Mouse (Mus musculus) liver, embryonic 16.5 days (tissue): ENCODE data around the gene Lrrfip1. TPM values are rescaled to one million over a fixed set of nuclear protein-coding genes. Genes with fewer than 3 reads are reported as not detected.

Experiments used
- ATAC-seq: fragments of 200-750 bp; cut with Nextera tagmentation; 2 replicates; pipeline ENCODE4 v1.8.0; 2017; ENCODE audit warnings: low read depth, mild to moderate bottlenecking, moderate number of reproducible peaks, moderate library complexity
- H3K27ac ChIP-seq: fragments of 300-500 bp; sonication (generic); 2 replicates; pipeline ENCODE4 v1.5.1; 2014; ENCODE audit warnings: mild to moderate bottlenecking, low read length
- H3K27me3 ChIP-seq: fragments of 300-500 bp; sonication (generic); 2 replicates; pipeline ENCODE4 v1.6.1; 2014; ENCODE audit warnings: low read depth, low read length, mixed read lengths; ENCODE audit not compliant: control insufficient read depth, insufficient read depth
- H3K36me3 ChIP-seq: fragments of 300-500 bp; sonication (generic); 2 replicates; pipeline ENCODE4 v1.6.1; 2014; ENCODE audit warnings: mild to moderate bottlenecking; ENCODE audit not compliant: control insufficient read depth, insufficient read depth
- H3K4me1 ChIP-seq: fragments of 300-500 bp; sonication (generic); 2 replicates; pipeline ENCODE4 v1.6.1; 2014; ENCODE audit warnings: low read depth, low read length, mixed read lengths; ENCODE audit not compliant: control insufficient read depth
- H3K4me2 ChIP-seq: fragments of 300-500 bp; sonication (generic); 2 replicates; pipeline ENCODE4 v1.6.1; 2014; ENCODE audit warnings: low read depth, low read length, mixed read lengths
- H3K4me3 ChIP-seq: fragments of 300-500 bp; sonication (generic); 2 replicates; pipeline ENCODE4 v1.5.1; 2014; ENCODE audit warnings: low read depth, mild to moderate bottlenecking, low read length
- H3K9ac ChIP-seq: fragments of 300-500 bp; sonication (generic); 2 replicates; pipeline ENCODE4 v1.6.1; 2014; ENCODE audit warnings: low read depth, low read length
- H3K9me3 ChIP-seq: fragments of 300-500 bp; sonication (generic); replicated peaks from 2 replicates; pipeline ENCODE4 v1.6.1; 2016; ENCODE audit warnings: low read length; ENCODE audit not compliant: control insufficient read depth
- WGBS: fragments of 180-500 bp; shearing (Covaris S2); extraction: QIAGEN DNeasy Blood & Tissue Kit; methylation state at CpG from one replicate; pipeline ENCODE4 v1.1.7; 2014; ENCODE audit not compliant: insufficient replicate concordance; 5-methylcytosine and 5-hydroxymethylcytosine counted together
- polyA plus RNA-seq: library from polyadenylated mRNA; unstranded; fragments of >200 nt; fragmentation: Nextera tagmentation; extraction: Ambion mirVana; gene quantifications from 2 replicates; pipeline ENCODE4 v1.2.1, GENCODE M21; 2015

Lrrfip1 gene
- polyA plus RNA-seq, 1 experiment from 2014 or later, result 20.5 TPM

DNA sequence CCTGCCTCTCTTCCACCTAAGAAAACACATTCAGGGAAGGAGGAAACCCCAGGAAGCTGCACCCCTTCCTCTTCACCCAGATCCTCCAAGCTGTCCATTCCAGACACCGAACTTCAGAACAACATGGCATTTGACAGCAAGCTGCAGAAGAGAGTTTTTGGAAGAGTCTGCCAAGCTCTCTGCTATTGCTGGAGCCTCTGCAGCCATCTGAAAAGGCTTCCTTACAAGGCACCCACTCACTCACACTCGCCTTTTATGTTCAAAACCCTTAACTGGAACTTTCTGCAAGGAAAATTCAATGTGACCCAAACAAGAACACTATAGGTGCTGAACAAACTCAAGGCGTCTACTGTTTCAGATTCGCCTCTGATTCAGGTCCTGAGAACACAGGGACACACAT, 29.9 kb upstream of the Lrrfip1 start:
- H3K9me3 ChIP-seq, result no peaks in the 10 kb centered on the region
- H3K9ac ChIP-seq, result no peak overlapping the region
- H3K4me1 ChIP-seq, result no peaks in the 10 kb centered on the region; the same call in 1 of the 2 replicates
- H3K4me2 ChIP-seq, result peak overlapping the region; percentile 41
- H3K27ac ChIP-seq, result no peak overlapping the region
- no peak for ATAC-seq
- H3K27me3 ChIP-seq, result no peaks in the 10 kb centered on the region
- H3K36me3 ChIP-seq, result no peaks in the 10 kb centered on the region
- H3K4me3 ChIP-seq, result peak overlapping the region; percentile 48
- WGBS, result 40% methylated on average over 4 of the region's 4 CpGs

DNA sequence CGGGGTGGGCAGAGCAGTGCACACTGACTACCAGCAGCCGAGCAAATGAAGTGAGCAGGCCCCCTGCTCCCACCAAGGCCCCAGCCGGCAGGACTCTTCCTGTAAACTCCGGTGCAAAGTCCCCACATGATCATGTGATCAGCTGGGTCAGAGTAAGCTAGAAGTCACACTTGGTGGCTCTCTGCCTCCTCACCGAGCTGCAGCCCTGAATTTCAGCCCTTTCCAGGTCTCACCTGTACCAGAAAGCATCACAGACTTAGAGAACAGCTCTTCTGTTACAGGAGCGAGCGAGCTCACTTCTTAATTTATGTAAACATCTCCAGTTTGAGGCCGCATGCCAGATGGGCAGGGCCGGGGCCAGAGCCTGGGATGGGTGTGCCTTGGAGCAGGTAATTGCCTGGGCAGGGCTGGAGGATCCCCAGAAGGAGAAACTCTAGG, 29.2 kb upstream of the Lrrfip1 start, which contains the start of gene Rab17:
Gene Rab17 (minus strand): TSS at position 315 of the 438 bp plus-strand sequence.
- ATAC-seq, result peak; percentile 71
- Histone ChIP-seq H3K4me3 (peak within 1 kb of the TSS; percentile 48), H3K36me3 (no peaks in the 10 kb centered on the region), H3K9ac (peak within 1 kb of the TSS; percentile 41; the same call in 1 of the 2 replicates), H3K4me1 (no peaks in the 10 kb centered on the region; the same call in 1 of the 2 replicates), H3K27ac (no peak within 1 kb of the TSS), H3K4me2 (peak within 1 kb of the TSS; percentile 41), H3K9me3 (no peaks in the 10 kb centered on the region), H3K27me3 (no peaks in the 10 kb centered on the region)
- WGBS, result 26% methylated on average over 9 of the region's 9 CpGs

DNA sequence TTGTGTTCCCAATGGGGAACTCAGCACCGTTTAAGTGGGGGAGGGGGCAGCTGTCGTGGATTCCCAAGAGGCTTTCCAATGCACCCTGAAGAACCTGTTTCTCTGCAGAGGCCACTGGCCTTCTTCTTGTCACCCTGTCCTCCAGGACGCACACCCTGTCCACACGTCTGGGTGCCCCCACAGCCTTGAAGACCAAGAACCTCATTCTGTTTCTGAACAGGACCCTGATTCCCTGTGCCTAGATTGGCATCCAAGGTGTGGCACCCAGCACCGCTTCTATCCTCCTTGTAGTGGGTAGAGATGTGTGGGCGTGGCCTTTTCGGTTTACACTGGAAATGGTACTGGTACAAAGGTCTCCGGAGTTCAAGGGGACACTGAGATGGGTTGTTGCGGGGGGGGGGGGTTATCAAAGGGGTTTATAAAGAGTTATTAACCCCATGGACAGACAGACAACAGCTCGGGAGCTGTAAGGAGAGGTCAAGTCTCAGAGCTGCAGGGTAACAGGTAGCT, 28.6 kb upstream of the Lrrfip1 start:
- Histone ChIP-seq H3K27me3 (no peaks in the 10 kb centered on the region), H3K4me3 (no peak overlapping the region), H3K36me3 (no peaks in the 10 kb centered on the region), H3K27ac (no peak overlapping the region), H3K9me3 (no peaks in the 10 kb centered on the region), H3K9ac (no peak overlapping the region), H3K4me2 (peak overlapping the region; percentile 41; the same call in 1 of the 2 replicates), H3K4me1 (no peaks in the 10 kb centered on the region; the same call in 1 of the 2 replicates)
- ATAC-seq, result no peak
- WGBS, result 52% methylated on average over 10 of the region's 10 CpGs

DNA sequence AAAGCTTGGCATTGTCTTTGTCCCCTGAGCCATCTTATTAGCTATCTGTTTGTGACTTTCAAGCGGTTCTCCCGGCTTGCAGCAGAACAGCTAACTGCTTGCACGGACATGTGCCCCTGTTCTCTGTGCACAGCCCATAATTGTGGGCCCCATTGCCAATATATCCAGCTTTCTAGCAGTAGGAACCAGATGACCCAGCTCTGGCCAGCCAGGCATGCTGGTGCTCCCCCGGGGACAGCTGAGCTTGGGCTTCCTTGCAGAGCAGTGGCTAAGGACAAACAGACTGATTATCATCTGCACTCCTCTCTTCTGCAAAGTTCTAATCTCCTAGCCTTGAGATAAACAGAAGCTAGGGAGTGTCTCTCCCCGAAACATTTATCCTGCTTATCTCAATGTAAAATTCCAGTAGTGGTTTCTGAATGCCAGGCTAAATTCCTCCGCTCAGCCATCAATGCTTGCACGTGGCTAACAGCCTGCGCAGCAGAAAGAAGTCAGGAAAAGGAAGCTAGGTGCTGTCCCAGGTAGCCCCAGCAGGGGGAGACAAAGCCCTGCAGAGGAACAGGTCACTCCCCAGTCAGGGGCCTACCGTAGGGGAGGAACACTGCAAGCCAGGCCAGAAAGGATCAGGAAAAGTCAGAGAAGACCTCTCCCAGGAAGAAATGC, 25.5 kb upstream of the Lrrfip1 start:
- no peaks in the 10 kb centered on the region for H3K27me3 ChIP-seq
- no peaks in the 10 kb centered on the region; the same call in 1 of the 2 replicates for H3K4me1 ChIP-seq
- 23% methylated on average over 9 of the region's 9 CpGs for WGBS
- ATAC-seq, result no peak
- no peak overlapping the region for H3K4me2 ChIP-seq
- H3K9me3 ChIP-seq, result no peaks in the 10 kb centered on the region
- no peak overlapping the region for H3K9ac ChIP-seq
- H3K36me3 ChIP-seq, result no peaks in the 10 kb centered on the region
- H3K4me3 ChIP-seq, result no peak overlapping the region
- no peak overlapping the region for H3K27ac ChIP-seq

DNA sequence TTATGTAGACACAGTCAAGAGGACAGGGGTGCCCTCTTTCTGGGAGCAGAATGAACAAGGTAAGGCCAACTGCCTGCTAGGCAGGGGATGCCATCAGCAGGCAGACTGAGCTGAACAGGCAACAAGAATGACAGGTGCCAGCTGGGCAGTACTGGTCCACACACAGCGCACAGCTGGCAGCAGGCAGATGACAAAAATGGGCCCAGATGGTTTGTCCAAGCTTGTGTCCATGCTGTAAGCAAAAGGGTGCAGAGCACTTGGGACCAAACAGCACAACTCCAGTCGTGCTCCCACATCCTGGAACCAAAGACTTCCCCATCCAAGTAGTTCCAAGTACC, 25.0 kb upstream of the Lrrfip1 start:
- Histone ChIP-seq H3K9ac (no peak overlapping the region), H3K27ac (no peak overlapping the region)

DNA sequence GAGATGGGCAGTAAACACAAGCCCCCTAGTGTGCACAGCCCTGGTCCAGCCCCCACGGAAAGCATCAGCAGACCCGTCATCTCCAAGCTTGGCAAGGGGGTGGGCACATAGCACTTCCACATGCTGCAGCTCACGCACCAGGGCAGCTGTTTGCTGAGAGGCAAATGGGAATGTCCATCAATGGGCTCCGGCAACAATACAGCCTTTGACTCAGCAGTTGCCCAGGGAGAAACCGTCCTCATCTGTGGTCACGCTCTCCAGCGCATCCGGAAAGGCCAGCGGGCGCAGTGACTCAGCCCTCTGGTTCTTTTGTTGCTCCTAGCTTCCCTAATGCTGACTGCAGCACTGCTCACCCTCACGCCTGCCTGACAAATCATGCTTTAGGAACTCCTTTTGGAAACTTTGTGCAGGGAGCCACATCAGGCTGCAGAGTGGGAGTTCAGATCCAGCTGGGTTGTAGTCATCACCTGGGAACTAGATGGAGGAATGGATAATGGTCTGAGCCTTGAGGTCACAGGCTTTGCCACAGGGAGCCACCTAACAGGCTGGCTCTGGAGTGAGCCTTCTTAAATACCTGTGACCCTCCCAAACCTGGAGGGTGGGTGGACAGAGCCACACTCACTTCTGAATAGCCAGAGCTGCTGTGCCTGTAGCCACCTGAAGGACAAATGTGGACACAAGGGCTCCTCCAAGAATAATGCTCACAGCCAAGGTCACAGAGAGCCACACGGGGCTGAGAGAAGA, 23.5 kb upstream of the Lrrfip1 start:
- ATAC-seq, result 0 out of 2 replicates have a peak, but pooled peaks have one; percentile 35
- Histone ChIP-seq H3K27me3 (no peaks in the 10 kb centered on the region), H3K9ac (no peak overlapping the region), H3K27ac (no peak overlapping the region), H3K4me3 (no peak overlapping the region), H3K4me2 (no peak overlapping the region), H3K36me3 (no peaks in the 10 kb centered on the region), H3K4me1 (no peaks in the 10 kb centered on the region), H3K9me3 (no peaks in the 10 kb centered on the region)
- WGBS, result 9% methylated on average over 12 of the region's 12 CpGs

More for the DNA sequence above, 25.0 kb upstream of the Lrrfip1 start:
- Histone ChIP-seq H3K4me1 (no peaks in the 10 kb centered on the region; the same call in 1 of the 2 replicates), H3K4me2 (no peak overlapping the region), H3K36me3 (no peaks in the 10 kb centered on the region), H3K27me3 (no peaks in the 10 kb centered on the region), H3K4me3 (no peak overlapping the region), H3K9me3 (no peaks in the 10 kb centered on the region)
- 59% methylated on average over 2 of the region's 2 CpGs for WGBS
- ATAC-seq, result no peak

DNA sequence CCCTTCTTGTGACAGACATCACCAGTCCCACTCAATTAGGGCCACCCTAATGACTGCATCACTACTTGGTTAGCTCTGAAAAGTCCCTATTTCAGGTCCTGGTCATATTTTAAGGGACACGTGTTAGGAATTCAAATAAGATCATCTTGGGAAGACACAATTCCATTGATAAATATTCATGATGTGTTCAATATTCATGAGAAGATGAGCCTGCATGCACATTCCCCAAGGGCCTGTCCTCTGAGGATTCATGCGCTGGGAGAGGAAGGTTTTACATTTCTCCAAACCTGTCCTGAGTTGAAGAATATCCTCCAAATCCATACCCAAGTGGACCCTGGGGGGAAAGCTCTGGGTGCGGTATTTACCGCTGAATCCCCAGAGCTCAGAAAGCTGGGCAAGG, 22.6 kb upstream of the Lrrfip1 start:
- Histone ChIP-seq H3K36me3 (no peaks in the 10 kb centered on the region), H3K4me2 (no peak overlapping the region), H3K27me3 (no peaks in the 10 kb centered on the region), H3K27ac (no peak overlapping the region), H3K9ac (no peak overlapping the region), H3K4me3 (no peak overlapping the region), H3K4me1 (no peaks in the 10 kb centered on the region), H3K9me3 (no peaks in the 10 kb centered on the region)
- 68% methylated on average over 4 of the region's 4 CpGs for WGBS
- no peak for ATAC-seq

DNA sequence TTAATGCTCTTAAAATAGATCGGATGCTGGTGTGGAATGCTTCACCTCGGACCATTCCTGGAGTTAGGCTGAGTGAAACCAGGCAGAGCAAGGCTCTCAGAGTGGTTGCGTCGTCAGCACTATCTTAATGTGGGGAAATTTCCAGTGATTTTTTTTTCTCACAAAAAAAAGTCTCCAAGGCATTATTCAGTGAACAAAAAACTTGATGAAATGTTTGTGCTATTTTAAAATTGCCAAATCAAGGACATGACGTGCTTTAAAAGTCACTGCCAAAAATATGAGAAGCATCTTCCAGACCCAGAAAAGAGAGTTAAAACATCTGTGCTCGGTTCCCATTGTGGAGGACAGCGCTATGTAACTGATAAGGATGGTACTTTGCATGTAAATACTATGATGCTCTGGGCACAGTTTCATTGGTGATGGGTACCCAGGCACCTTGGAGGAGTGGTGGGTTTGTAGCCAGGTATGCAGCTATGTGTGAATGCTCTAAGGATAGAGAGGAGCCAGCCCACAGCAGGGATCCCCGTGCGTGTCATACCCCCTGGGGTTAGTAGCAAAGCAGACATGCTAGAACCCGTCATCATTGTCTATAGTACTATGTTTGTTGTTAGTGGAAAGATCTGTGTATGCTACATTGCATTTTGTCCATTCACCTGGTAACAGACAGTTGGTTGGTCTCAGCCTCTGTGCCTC, 17.8 kb upstream of the Lrrfip1 start:
- H3K4me2 ChIP-seq, result no peak overlapping the region
- H3K27me3 ChIP-seq, result no peaks in the 10 kb centered on the region
- H3K36me3 ChIP-seq, result no peaks in the 10 kb centered on the region
- H3K4me1 ChIP-seq, result no peaks in the 10 kb centered on the region
- ATAC-seq, result no peak
- WGBS, result 58% methylated on average over 10 of the region's 10 CpGs
- no peak overlapping the region for H3K4me3 ChIP-seq
- H3K9me3 ChIP-seq, result no peaks in the 10 kb centered on the region
- no peak overlapping the region for H3K9ac ChIP-seq
- no peak overlapping the region for H3K27ac ChIP-seq
